Mouse (Mus musculus): ENCODE measurements around the gene Vta1. TPM values are rescaled to one million over a fixed set of nuclear protein-coding genes. Genes with fewer than 3 reads are reported as not detected.

The Vta1 gene
- total RNA-seq, 2 experiments from 2014 or later: 34.2 to 35.0 TPM

Other genes starting within 250 kb of the Vta1 start
- gene Adgrg6, start 159.9 kb downstream of the Vta1 start, total RNA-seq (2021): 1 to 10 TPM; 2.3 to 2.6 TPM
- not detected for gene Nmbr, start within 50 bp of the Vta1 start, total RNA-seq (2021)
- not detected for gene Gje1, start 12.7 kb upstream of the Vta1 start, total RNA-seq (2021)